Mouse (Mus musculus) thymus, adult 2 months (tissue): ENCODE data around the gene Zfp710. TPM values are rescaled to one million over a fixed set of nuclear protein-coding genes. Genes with fewer than 3 reads are reported as not detected.
"Not testable (repeated sequence)": the region's sequence is repeated elsewhere in the genome, so short reads cannot be mapped to it uniquely, and the experiment has no call there.

Source experiments
- DNase-seq: peaks from one replicate; pipeline ENCODE4 v3.0.0; 2021
- H3K27ac ChIP-seq: fragments of 200-500 bp; 2 replicates; pipeline ENCODE4 v1.5.1; 2012; ENCODE audit warnings: low read length, control low read depth; ENCODE audit not compliant: control insufficient read depth, insufficient read depth
- H3K27me3 ChIP-seq: fragments of 200-500 bp; 2 replicates; pipeline ENCODE4 v1.6.1; 2012; ENCODE audit warnings: mild to moderate bottlenecking, low read length, moderate library complexity, mixed read lengths; ENCODE audit not compliant: control insufficient read depth, insufficient read depth
- H3K36me3 ChIP-seq: fragments of 200-500 bp; 2 replicates; pipeline ENCODE4 v1.6.1; 2012; ENCODE audit warnings: mild to moderate bottlenecking, low read length, moderate library complexity; ENCODE audit not compliant: control insufficient read depth, insufficient read depth
- H3K4me1 ChIP-seq: fragments of 200-500 bp; replicated peaks from 2 replicates; pipeline ENCODE4 v1.6.1; 2012; ENCODE audit warnings: low read length; ENCODE audit not compliant: control insufficient read depth, insufficient read depth
- H3K4me3 ChIP-seq: fragments of 200-500 bp; 2 replicates; pipeline ENCODE4 v1.5.1; 2012; ENCODE audit warnings: mild to moderate bottlenecking, low read length, control low read depth, moderate library complexity; ENCODE audit not compliant: control insufficient read depth, insufficient read depth
- CTCF ChIP-seq: fragments of 200-500 bp; IDR thresholded peaks from 2 replicates; pipeline ENCODE4 v1.5.1; 2012; ENCODE audit warnings: mild to moderate bottlenecking, control low read depth, low read length, moderate library complexity, borderline replicate concordance; ENCODE audit not compliant: control insufficient read depth, poor library complexity, insufficient read depth; ENCODE audit errors: extremely low read depth
- POLR2A ChIP-seq: fragments of 200-500 bp; IDR thresholded peaks from 2 replicates; pipeline ENCODE4 v1.6.1; 2012; ENCODE audit warnings: mild to moderate bottlenecking, low read length, control low read depth, moderate library complexity; ENCODE audit not compliant: control insufficient read depth, poor library complexity, insufficient read depth; ENCODE audit errors: extremely low read depth
- WGBS: fragments of 180-500 bp; shearing (Covaris S2); methylation state at CpG from one replicate; pipeline ENCODE4 v1.1.7; 2018; 5-methylcytosine and 5-hydroxymethylcytosine counted together
- polyA plus RNA-seq: library from polyadenylated mRNA; depleted of rRNA; stranded (reverse); fragments of >200 nt; gene quantifications from 2 replicates; pipeline ENCODE4 v1.2.3, GENCODE M21; 2012

The Zfp710 gene
- polyA plus RNA-seq, 1 experiment: 62.1 TPM

DNA sequence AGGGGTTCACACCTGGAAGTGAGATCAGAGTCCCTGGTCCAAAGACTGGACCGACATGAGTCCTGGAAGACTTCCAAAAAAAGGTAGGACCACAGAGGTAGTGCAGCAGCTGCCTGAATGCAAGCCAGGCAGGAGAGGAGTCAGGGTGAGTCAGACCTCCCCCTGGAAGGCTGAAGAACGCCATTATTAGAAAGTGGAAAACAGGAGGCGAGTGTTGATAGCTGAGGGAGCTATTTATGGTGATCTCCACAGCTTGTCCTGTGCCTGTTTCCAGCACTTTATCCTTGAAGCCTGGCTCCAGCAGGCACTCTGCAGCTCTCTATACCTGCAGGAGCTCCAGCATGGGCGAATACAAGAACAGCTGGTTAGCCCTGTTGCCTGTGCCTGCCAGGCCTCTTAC, 94.6 kb downstream of the Zfp710 start:
- Histone ChIP-seq H3K27me3 (no peaks in the 10 kb centered on the region), H3K27ac (no peak overlapping the region), H3K36me3 (no peaks in the 10 kb centered on the region), H3K4me1 (peaks cover 10% of the 10 kb centered on the region), H3K4me3 (no peak overlapping the region)
- TF ChIP-seq POLR2A (no peak), CTCF (no peak)
- DNase-seq: no peak
- WGBS: 90% methylated on average over 4 of the region's 4 CpGs

DNA sequence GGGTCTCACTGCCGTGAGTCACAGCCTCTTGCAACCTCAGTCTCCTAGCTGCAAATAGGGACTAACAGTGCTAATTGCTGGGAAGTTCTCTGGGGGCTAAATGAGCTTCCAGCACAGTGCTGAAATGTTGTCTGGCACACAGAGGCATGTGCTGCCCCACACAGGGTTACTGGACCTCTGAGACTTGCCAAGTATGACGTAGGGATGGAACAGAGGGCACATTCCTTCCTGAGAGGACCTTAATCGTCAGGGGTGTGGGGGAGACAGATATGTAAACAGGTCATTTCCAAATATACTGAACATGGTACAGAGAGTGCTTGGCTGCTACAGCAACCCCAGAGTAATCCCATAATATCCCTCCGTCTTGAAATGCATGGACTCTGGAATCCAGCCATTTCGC, 96.5 kb downstream of the Zfp710 start:
- Histone ChIP-seq H3K27me3 (no peaks in the 10 kb centered on the region), H3K4me1 (peaks cover 5% of the 10 kb centered on the region; the same call in 1 of the 2 replicates), H3K4me3 (no peak overlapping the region), H3K36me3 (no peaks in the 10 kb centered on the region), H3K27ac (no peak overlapping the region)
- DNase-seq: no peak
- TF ChIP-seq POLR2A (no peak), CTCF (no peak)
- 94% methylated on average over 5 of the region's 5 CpGs for whole genome bisulfite sequencing

DNA sequence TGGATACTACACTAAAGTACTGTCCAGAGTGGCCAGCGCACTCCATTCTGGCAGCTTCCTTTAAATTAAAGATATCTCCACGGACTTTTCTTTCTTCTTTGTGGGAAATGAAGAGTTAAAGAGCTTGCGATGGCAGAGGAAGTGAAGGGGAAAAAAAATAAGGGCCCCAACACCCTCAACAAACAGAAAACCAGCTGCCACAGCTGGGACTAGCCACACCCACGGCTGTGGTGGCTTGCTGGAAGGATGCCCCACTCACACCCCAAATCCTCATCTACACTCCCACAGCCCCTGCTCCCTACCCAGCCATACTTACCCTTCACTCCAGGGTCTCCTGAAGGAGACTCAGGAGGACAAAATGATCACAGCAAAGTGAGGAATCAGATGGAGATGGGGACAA, 98.5 kb downstream of the Zfp710 start:
- H3K27ac ChIP-seq: peak overlapping the region; percentile 80
- H3K4me3 ChIP-seq: 0 out of 2 replicates have a peak overlapping the region, but pooled peaks have one; percentile 3

DNA sequence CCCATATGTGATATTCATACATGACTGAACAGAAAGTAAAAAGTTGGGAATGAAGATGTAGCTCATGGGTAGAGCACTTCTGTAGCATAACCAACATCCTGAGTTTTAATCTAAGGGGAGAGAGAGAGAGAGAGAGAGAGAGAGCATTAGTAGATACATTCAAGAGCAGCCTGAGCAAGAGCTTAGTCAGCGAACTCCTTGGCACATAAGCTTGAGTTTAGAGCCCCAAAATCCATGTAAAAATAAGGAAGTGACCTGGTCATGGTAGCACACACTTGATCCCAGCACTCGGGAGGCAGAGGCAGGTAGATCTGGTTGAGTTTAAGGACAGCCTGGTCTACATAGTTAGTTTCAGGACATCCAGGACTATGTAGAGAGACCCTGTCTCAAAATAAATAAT, 99.1 kb downstream of the Zfp710 start:
- no peak for TF ChIP-seq POLR2A
- no peak for TF ChIP-seq CTCF
- no peaks in the 10 kb centered on the region for H3K27me3 ChIP-seq
- H3K4me3 ChIP-seq: no peak overlapping the region
- 53% methylated on average over 2 of the region's 2 CpGs for WGBS
- peaks cover 5% of the 10 kb centered on the region; the same call in 1 of the 2 replicates for H3K4me1 ChIP-seq
- H3K27ac ChIP-seq: peak overlapping the region; percentile 80
- DNase-seq: no peak
- no peaks in the 10 kb centered on the region for H3K36me3 ChIP-seq

More for the DNA sequence above, 98.5 kb downstream of the Zfp710 start:
- 15% methylated on average over 4 of the region's 4 CpGs for WGBS
- no peak for TF ChIP-seq CTCF
- TF ChIP-seq POLR2A: 0 out of 2 replicates have a peak, but pooled peaks have one; percentile 33
- Histone ChIP-seq H3K36me3 (no peaks in the 10 kb centered on the region), H3K4me1 (peaks cover 5% of the 10 kb centered on the region; the same call in 1 of the 2 replicates), H3K27me3 (no peaks in the 10 kb centered on the region)
- peak; percentile 75 for DNase-seq

DNA sequence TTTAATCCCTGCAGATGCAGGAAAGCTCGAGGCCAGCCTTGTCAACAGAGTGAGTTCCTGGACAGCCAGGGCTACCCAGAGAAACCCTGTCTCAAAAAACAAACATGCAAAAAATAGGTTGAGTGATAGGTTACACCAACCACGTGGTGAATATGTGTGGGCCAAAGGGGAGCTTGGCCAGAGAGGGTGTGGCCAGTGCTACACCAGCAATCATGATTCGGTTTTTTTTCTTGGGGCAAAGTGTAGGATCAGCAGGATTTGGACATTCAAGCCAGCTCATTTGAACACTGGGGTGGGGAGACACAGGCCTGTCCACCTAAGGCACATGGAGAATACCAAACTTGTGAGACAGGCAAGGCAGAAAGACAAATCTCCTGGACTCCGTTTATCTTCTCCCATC, 104.7 kb downstream of the Zfp710 start:
- no peak for DNase-seq
- TF ChIP-seq CTCF (no peak), POLR2A (no peak)
- 79% methylated on average over 4 of the region's 4 CpGs for WGBS

GRCm38 (mm10) chr7:80130344-80131055, 105.9 kb downstream of the Zfp710 start:
- no peaks in the 10 kb centered on the region for H3K27me3 ChIP-seq
- no peak for DNase-seq
- TF ChIP-seq CTCF (no peak), POLR2A (no peak)
- no peaks in the 10 kb centered on the region for H3K4me1 ChIP-seq
- H3K4me3 ChIP-seq: no peak overlapping the region
- H3K36me3 ChIP-seq: no peaks in the 10 kb centered on the region
- no peak overlapping the region for H3K27ac ChIP-seq
- WGBS: 91% methylated on average over 12 of the region's 12 CpGs

More for the DNA sequence above, 104.7 kb downstream of the Zfp710 start:
- Histone ChIP-seq H3K27me3 (no peaks in the 10 kb centered on the region), H3K36me3 (no peaks in the 10 kb centered on the region), H3K27ac (no peak overlapping the region), H3K4me1 (no peaks in the 10 kb centered on the region), H3K4me3 (no peak overlapping the region)

DNA sequence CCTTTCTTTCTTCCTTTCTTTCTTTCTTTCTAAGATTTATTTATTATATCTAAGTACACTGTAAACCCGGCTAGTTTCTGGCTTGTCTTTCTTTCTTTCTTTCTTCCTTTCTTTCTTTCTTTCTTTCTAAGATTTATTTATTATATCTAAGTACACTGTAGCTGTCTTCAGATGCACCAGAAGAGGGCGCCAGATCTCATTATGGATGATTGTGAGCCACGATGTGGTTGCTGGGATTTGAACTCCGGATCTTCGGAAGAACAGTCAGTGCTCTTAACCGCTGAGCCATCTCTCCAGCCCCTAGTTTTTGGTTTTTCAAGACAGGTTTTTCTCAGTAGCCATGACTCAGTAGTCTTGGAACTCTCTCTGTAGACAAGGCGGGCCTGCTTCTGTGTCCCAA, 106.7 kb downstream of the Zfp710 start:
- H3K36me3 ChIP-seq, H3K4me3 ChIP-seq, DNase-seq, H3K27me3 ChIP-seq, H3K4me1 ChIP-seq, H3K27ac ChIP-seq: not testable (repeated sequence)
- WGBS: 60% methylated on average over 7 of the region's 7 CpGs
